Mouse (Mus musculus): ENCODE measurements at regions not wholly inside any gene's neighbourhood (a gene's known extent, or its start where the extent isn't known, plus 50 kb on each side); places are given as distances from the start of the nearest gene placed in this dataset.

- Histone ChIP-seq H3K4me1 (ENCODE audit: control insufficient read depth in 1 of 2, insufficient read depth in 2 of 2) (peaks cover 0 to 20% of the 10 kb centered on the region in 2 experiments; a peak in 2 of 4 replicates), H3K9me3 (replicated peaks; ENCODE audit: low read length) (no peaks in the 10 kb centered on the region), H3K27ac (ENCODE audit: insufficient read depth, low read depth) (no peak overlapping the region), H3K36me3 (replicated peaks in 1 of 2; ENCODE audit: control insufficient read depth in 1 of 2, insufficient read depth in 1 of 2, low read length in 1 of 2) (no peaks in the 10 kb centered on the region), H3K9ac (ENCODE audit: insufficient read depth, low read depth) (no peak overlapping the region), H3K4me3 (replicated peaks in 1 of 3; ENCODE audit: low read depth in 2 of 3, low read length in 2 of 3, poor library complexity in 1 of 3) (no peak overlapping the region), H3K27me3 (replicated peaks) (no peaks in the 10 kb centered on the region), H3K79me2 (replicated peaks; ENCODE audit: control insufficient read depth, extremely low read depth, insufficient read depth, poor library complexity, severe bottlenecking) (no peaks in the 10 kb centered on the region), H3K4me2 (ENCODE audit: insufficient read depth, low read depth, poor library complexity, severe bottlenecking) (no peak overlapping the region)
- in situ Hi-C loops (cut with MboI; ENCODE audit: low pct_ligation_motif_present, low pct_unique_long_range_greater_than_20kb, low sequenced_read_pairs) (loop anchor here (5.0 to 25.0 kb wide), 2 partner anchors 421 to 841 kb away; no protein-coding TSS in a partner anchor), dilution Hi-C loops (cut with MboI; ENCODE audit: extremely low pct_ligation_motif_present, extremely low pct_unique_long_range_greater_than_20kb, low sequenced_read_pairs) (no loop called here)
- TF ChIP-seq MAZ (IDR thresholded peaks at IDR 0.05; ENCODE audit: low read depth, low read length) (no peak), ZC3H11A (IDR thresholded peaks at IDR 0.05; ENCODE audit: low read depth, low read length) (no peak), HCFC1 (IDR thresholded peaks at IDR 0.05; ENCODE audit: low read depth, low read length) (no peak), NRF1 (IDR thresholded peaks at IDR 0.05; ENCODE audit: low read depth, low read length) (no peak), GABPA (IDR thresholded peaks at IDR 0.05; ENCODE audit: insufficient replicate concordance, low read depth, low read length) (no peak), PAX5 (IDR thresholded peaks at IDR 0.05; ENCODE audit: low read length) (no peak), ZKSCAN1 (IDR thresholded peaks at IDR 0.05; ENCODE audit: borderline replicate concordance, low read depth, low read length) (no peak)
- DNase-seq (ENCODE audit: extremely low read depth): no peak
Observed at GRCm38 (mm10) chr10:122528222-122528621, 79.9 kb downstream of the Avpr1a start.

GRCm38 (mm10) chr10:122528973-122529703 lies 80.8 kb downstream of the Avpr1a start:
- H3K27me3 ChIP-seq (replicated peaks): no peaks in the 10 kb centered on the region
- peaks cover 0 to 29% of the 10 kb centered on the region in 2 experiments; a peak in 2 of 4 replicates for H3K4me1 ChIP-seq (ENCODE audit: control insufficient read depth in 1 of 2, insufficient read depth in 2 of 2)
- no peak overlapping the region for H3K4me2 ChIP-seq (ENCODE audit: insufficient read depth, low read depth, poor library complexity, severe bottlenecking)
- H3K9me3 ChIP-seq (replicated peaks; ENCODE audit: low read length): no peaks in the 10 kb centered on the region
- no peak overlapping the region for H3K27ac ChIP-seq (ENCODE audit: insufficient read depth, low read depth)
- H3K4me3 ChIP-seq (replicated peaks in 1 of 3; ENCODE audit: low read depth in 2 of 3, low read length in 2 of 3, poor library complexity in 1 of 3): no peak overlapping the region
- peak; percentile 70 for DNase-seq (ENCODE audit: extremely low read depth)
- no peak for TF ChIP-seq MAX (IDR thresholded peaks at IDR 0.05; ENCODE audit: low read length)
- TF ChIP-seq ZNF384 (IDR thresholded peaks at IDR 0.05; ENCODE audit: low read depth, low read length): no peak
- no peak for TF ChIP-seq ZMIZ1 (IDR thresholded peaks at IDR 0.05; ENCODE audit: low read depth, low read length)
- TF ChIP-seq RAD21 (IDR thresholded peaks at IDR 0.05; ENCODE audit: low read depth, low read length): peak; percentile 93
- no peak for TF ChIP-seq USF1 (IDR thresholded peaks at IDR 0.05; ENCODE audit: low read depth, low read length)
- no peak for TF ChIP-seq SIN3A (IDR thresholded peaks at IDR 0.05; ENCODE audit: low read length)
- no peak for TF ChIP-seq BHLHE40 (IDR thresholded peaks at IDR 0.05; ENCODE audit: low read depth, low read length)
- TF ChIP-seq JUND (conservative IDR thresholded peaks at IDR 0.05; ENCODE audit: low read depth, low read length): 0 out of 2 replicates have a peak, but pooled peaks have one; percentile 16
- no peak for TF ChIP-seq NRF1 (IDR thresholded peaks at IDR 0.05; ENCODE audit: low read depth, low read length)
- TF ChIP-seq MEF2A (IDR thresholded peaks at IDR 0.05; ENCODE audit: borderline replicate concordance, low read depth, low read length): no peak
- peak; percentile 67 for TF ChIP-seq SMC3 (IDR thresholded peaks at IDR 0.05; ENCODE audit: low read depth, low read length)
- no peak for TF ChIP-seq POLR2A (IDR thresholded peaks at IDR 0.05; ENCODE audit: low read depth, low read length)
- peak; percentile 20; the same call in 1 of the 2 replicates for TF ChIP-seq ZC3H11A (IDR thresholded peaks at IDR 0.05; ENCODE audit: low read depth, low read length)
- no peak for TF ChIP-seq MAFK (IDR thresholded peaks at IDR 0.05; ENCODE audit: insufficient replicate concordance, low read length)
- TF ChIP-seq IRF4 (IDR thresholded peaks at IDR 0.05; ENCODE audit: low read depth, low read length): no peak
- no peak for TF ChIP-seq MYC (IDR thresholded peaks at IDR 0.05; ENCODE audit: low read depth, low read length)
- no peak for TF ChIP-seq TBP (conservative IDR thresholded peaks at IDR 0.05; ENCODE audit: low read depth, low read length)
- TF ChIP-seq RCOR1 (conservative IDR thresholded peaks at IDR 0.05; ENCODE audit: low read depth, low read length): no peak
- no peak for TF ChIP-seq HCFC1 (IDR thresholded peaks at IDR 0.05; ENCODE audit: low read depth, low read length)
- peak; percentile 58 to 89; a peak in 3 of 4 replicates for TF ChIP-seq CTCF (conservative IDR thresholded peaks at IDR 0.05 in 1 of 2, IDR thresholded peaks at IDR 0.05 in 1 of 2; ENCODE audit: low read depth in 2 of 2, low read length in 2 of 2)
- no peaks in the 10 kb centered on the region for H3K79me2 ChIP-seq (replicated peaks; ENCODE audit: control insufficient read depth, extremely low read depth, insufficient read depth, poor library complexity, severe bottlenecking)
- dilution Hi-C loops (cut with MboI; ENCODE audit: extremely low pct_ligation_motif_present, extremely low pct_unique_long_range_greater_than_20kb, low sequenced_read_pairs): no loop called here
- H3K36me3 ChIP-seq (replicated peaks in 1 of 2; ENCODE audit: control insufficient read depth in 1 of 2, insufficient read depth in 1 of 2, low read length in 1 of 2): no peaks in the 10 kb centered on the region
- H3K9ac ChIP-seq (ENCODE audit: insufficient read depth, low read depth): no peak overlapping the region
- in situ Hi-C loops (cut with MboI; ENCODE audit: low pct_ligation_motif_present, low pct_unique_long_range_greater_than_20kb, low sequenced_read_pairs): loop anchor here (5.0 to 25.0 kb wide), 2 partner anchors 422 to 842 kb away; no protein-coding TSS in a partner anchor
